8 mouse cellular contexts compared by ENCODE assay signal in genomic region chr12:4817361-4818101, GRCm38 (mm10). TPM values are rescaled to one million over a fixed set of nuclear protein-coding genes. Genes with fewer than 3 reads are reported as not detected.
DNase-seq lines count a peak whose midpoint lies in the region; ATAC-seq and TF ChIP-seq lines count a peak whose summit lies in the region.

Sf3b6 (plus strand) TSS chr12:4817544.

- intact Hi-C loops in heart, postnatal 25 days (cut with DNase I): loop anchor here (2.0 to 5.0 kb wide), 3 partner anchors 25 to 100 kb away; partner anchors contain the start of genes Atad2b and Wdcp

- DNase-seq in ES-E14 (ENCODE audit: low read depth, low spot score): peak; percentile 99
- peak; percentile 97 for DNase-seq in cerebellum, adult 11-12 months
- DNase-seq in heart, postnatal 25 days (ENCODE audit: low spot score): peak; percentile 94
- peak; percentile 94 to 98 for DNase-seq in layer of hippocampus, adult 18-20 months (ENCODE audit: low spot score in 2 of 2)
- peak; percentile 98 for DNase-seq in lung, adult 2 months
- peak; percentile 97 to 98 for DNase-seq in thymus, adult 18-20 months

- ATAC-seq in forebrain, embryonic 15.5 days (replicated peaks): peak; percentile 99
- peak; percentile 98 for ATAC-seq in neutrophil, adult 5-6 weeks (ENCODE audit: extremely low read depth, insufficient number of reproducible peaks, low FRiP score, poor library complexity, severe bottlenecking)

- WGBS in forebrain, embryonic 15.5 days: under 1% methylated on average over 49 of the region's 49 CpGs
- under 1% methylated on average over 49 of the region's 49 CpGs for WGBS in lung, adult 2 months

- in situ Hi-C loops in ES-E14 (cut with MboI; ENCODE audit: low sequenced_read_pairs in 2 of 2, unreplicated experiment in 2 of 2): no loop called here

- TF ChIP-seq CTCF in lung, adult 2 months (IDR thresholded peaks at IDR 0.05; ENCODE audit: insufficient read depth, low read length): no peak

- peak within 1 kb of the TSS; percentile 94 for H3K9ac ChIP-seq in ES-E14 (ENCODE audit: insufficient read depth, low read depth, low read length, poor library complexity, severe bottlenecking)
- H3K9ac ChIP-seq in forebrain, embryonic 15.5 days (replicated peaks): peak within 1 kb of the TSS; percentile 84

- no peaks in the 10 kb centered on the region for H3K9me3 ChIP-seq in ES-E14 (ENCODE audit: control insufficient read depth, insufficient read depth, low read depth, low read length)
- no peaks in the 10 kb centered on the region for H3K9me3 ChIP-seq in forebrain, embryonic 15.5 days

- peak within 1 kb of the TSS; percentile 82 for H3K4me2 ChIP-seq in forebrain, embryonic 15.5 days (replicated peaks)

- H3K27me3 ChIP-seq in forebrain, embryonic 15.5 days: no peaks in the 10 kb centered on the region

- peak within 1 kb of the TSS; percentile 93 to 100 for H3K4me3 ChIP-seq in ES-E14 (ENCODE audit: insufficient read depth in 1 of 2, low read depth in 1 of 2, low read length in 2 of 2, poor library complexity in 1 of 2, severe bottlenecking in 1 of 2)
- peak within 1 kb of the TSS; percentile 71 for H3K4me3 ChIP-seq in forebrain, embryonic 15.5 days
- H3K4me3 ChIP-seq in lung, adult 2 months (replicated peaks; ENCODE audit: extremely low read depth, low read depth, low read length): peak within 1 kb of the TSS; percentile 93

- H3K4me1 ChIP-seq in ES-E14 (ENCODE audit: control insufficient read depth in 2 of 2, insufficient read depth in 2 of 2, low read length in 2 of 2, poor library complexity in 1 of 2): peaks cover 0 to 7% of the 10 kb centered on the region in 2 experiments; a peak in 2 of 4 replicates
- peaks cover 25% of the 10 kb centered on the region for H3K4me1 ChIP-seq in forebrain, embryonic 15.5 days
- H3K4me1 ChIP-seq in lung, adult 2 months (ENCODE audit: control insufficient read depth, insufficient read depth, low read length): peaks cover 10% of the 10 kb centered on the region

- no peaks in the 10 kb centered on the region; the same call in 1 of the 2 replicates for H3K36me3 ChIP-seq in ES-E14 (ENCODE audit: control insufficient read depth, insufficient read depth, low read length, poor library complexity, severe bottlenecking)
- peaks cover 19% of the 10 kb centered on the region for H3K36me3 ChIP-seq in forebrain, embryonic 15.5 days

- TF ChIP-seq POLR2A in lung, adult 2 months (IDR thresholded peaks at IDR 0.05; ENCODE audit: borderline replicate concordance, extremely low read depth, low read depth, low read length): peak; percentile 93

- H3K27ac ChIP-seq in ES-E14 (ENCODE audit: insufficient read depth, low read depth, low read length, poor library complexity, severe bottlenecking): peak within 1 kb of the TSS; percentile 62
- peak within 1 kb of the TSS; percentile 90 for H3K27ac ChIP-seq in forebrain, embryonic 15.5 days (replicated peaks)

TF ChIP-seq in ES-E14, 5 proteins besides CTCF, POLR2A, EP300 and RAD21:
- TF ChIP-seq MAFK (IDR thresholded peaks at IDR 0.05; ENCODE audit: insufficient read depth, low read depth, low read length) (no peak), ZNF384 (IDR thresholded peaks at IDR 0.05; ENCODE audit: low read depth, low read length) (no peak), ZC3H11A (IDR thresholded peaks at IDR 0.05; ENCODE audit: borderline replicate concordance, low read depth, low read length) (no peak), HCFC1 (IDR thresholded peaks at IDR 0.05; ENCODE audit: borderline replicate concordance, insufficient read depth, low read length) (peak; percentile 63; the same call in 1 of the 2 replicates), CHD2 (IDR thresholded peaks at IDR 0.05; ENCODE audit: low read depth, low read length) (no peak)
TF ChIP-seq in ES-E14: peak in this region for 1.

RNA-seq across cellular contexts. Expression of gene Sf3b6, which starts in this region (rescaled TPM):
- total RNA-seq in ES-E14 (2012; rRNA removed): 79.9 and 119 TPM in 2 replicates
- polyA plus RNA-seq in forebrain, embryonic 15.5 days (2015; fragmentation: Nextera tagmentation; extraction: Ambion mirVana): 245 and 258 TPM in 2 replicates
- 10 to 100 TPM; 44.2 to 51.2 TPM for total RNA-seq in heart, postnatal 25 days (2021)
- 10 to 100 TPM; 68.4 to 76.9 TPM for total RNA-seq in layer of hippocampus, adult 18-20 months (2021)
- polyA plus RNA-seq in lung, adult 2 months (2012; rRNA removed): 33.4 and 60.8 TPM in 2 replicates
- 71.2 and 81.2 TPM in 2 replicates for total RNA-seq in neutrophil, adult 5-6 weeks (2017)

Comparison
In these comparisons a context has a peak if more than half of its experiments do, and no peak if none do; other contexts are left out.
1. Peak in every context shown above with its lines: DNase-seq, ATAC-seq, H3K4me3 ChIP-seq and H3K27ac ChIP-seq.